Mouse (Mus musculus) heart, adult 2 months (tissue): Measurements from ENCODE around the gene Atp5f1. TPM values are rescaled to one million over a fixed set of nuclear protein-coding genes. Genes with fewer than 3 reads are reported as not detected.

ENCODE experiments used
- DNase-seq, 2 experiments: peaks; one replicate each; pipeline ENCODE4 v3.0.0; 2021
- H3K27ac ChIP-seq: fragments of 200-600 bp; 2 replicates; pipeline ENCODE4 v1.8.1; 2022
- H3K27me3 ChIP-seq: fragments of 200-500 bp; 2 replicates; pipeline ENCODE4 v1.6.1; 2012; ENCODE audit warnings: mild to moderate bottlenecking, low read length, inconsistent platforms, mixed read lengths; ENCODE audit not compliant: control insufficient read depth, insufficient read depth
- H3K36me3 ChIP-seq: fragments of 200-500 bp; 2 replicates; pipeline ENCODE4 v1.6.1; 2012; ENCODE audit warnings: low read length, inconsistent platforms; ENCODE audit not compliant: control insufficient read depth, insufficient read depth
- H3K4me1 ChIP-seq: fragments of 200-500 bp; 2 replicates; pipeline ENCODE4 v1.6.1; 2011; ENCODE audit warnings: low read length; ENCODE audit not compliant: control insufficient read depth, insufficient read depth
- H3K4me3 ChIP-seq: fragments of 200-600 bp; 2 replicates; pipeline ENCODE4 v1.8.1; 2022
- H3K79me2 ChIP-seq: fragments of 200-500 bp; replicated peaks from 2 replicates; pipeline ENCODE4 v1.6.1; 2012; ENCODE audit warnings: mild to moderate bottlenecking, inconsistent platforms, low read length, moderate library complexity, mixed read lengths; ENCODE audit not compliant: control insufficient read depth, insufficient read depth
- H3K9ac ChIP-seq: fragments of 200-500 bp; 2 replicates; pipeline ENCODE4 v1.6.1; 2012; ENCODE audit warnings: low read depth, mild to moderate bottlenecking, control low read depth, inconsistent platforms, low read length, mixed read lengths
- CTCF ChIP-seq: fragments of 200-600 bp; IDR thresholded peaks from 2 replicates; pipeline ENCODE4 v1.8.1; 2022; ENCODE audit warnings: antibody characterized with exemption, mild to moderate bottlenecking, moderate library complexity
- EP300 ChIP-seq: fragments of 200-500 bp; IDR thresholded peaks from 2 replicates; pipeline ENCODE4 v1.6.1; 2011; ENCODE audit warnings: low read depth, low read length, control low read depth; ENCODE audit not compliant: insufficient read depth
- POLR2A ChIP-seq: fragments of 200-500 bp; IDR thresholded peaks from 2 replicates; pipeline ENCODE4 v1.6.1; 2011; ENCODE audit warnings: mild to moderate bottlenecking, low read depth, low read length, control low read depth; ENCODE audit not compliant: insufficient read depth
- WGBS: fragments of 180-500 bp; shearing (Covaris S2); methylation state at CpG from one replicate; pipeline ENCODE4 v1.1.7; 2018; 5-methylcytosine and 5-hydroxymethylcytosine counted together
- intact Hi-C: fragments of 180-260 bp; cut with DNase I; formaldehyde crosslinking; loops from one replicate; pipeline ENCODE4 v1.15.1; 2025
- polyA plus RNA-seq: library from polyadenylated mRNA; depleted of rRNA; stranded (reverse); fragments of >200 nt; gene quantifications from 2 replicates; pipeline ENCODE4 v1.2.3, GENCODE M21; 2012
- total RNA-seq, 2 experiments: library from RNA; stranded (reverse); gene quantifications; 2 replicates each; pipeline ENCODE4 v1.2.3; 2021

The Atp5f1 gene
- total and polyA plus RNA-seq, 3 experiments: 478 to 1,219 (median 1,076) TPM

GRCm38 (mm10) chr3:105900716-105901115 is 59.2 kb downstream of the Atp5f1 start:
- H3K36me3 ChIP-seq: no peaks in the 10 kb centered on the region
- H3K79me2 ChIP-seq: no peaks in the 10 kb centered on the region
- peak in 1 of 2 experiments; percentile 44 for DNase-seq
- H3K4me3 ChIP-seq: no peak overlapping the region
- WGBS: 62% methylated on average over 3 of the region's 3 CpGs
- H3K27me3 ChIP-seq: no peaks in the 10 kb centered on the region
- H3K27ac ChIP-seq: no peak overlapping the region
- TF ChIP-seq CTCF: no peak
- no peak for TF ChIP-seq EP300
- no peak for TF ChIP-seq POLR2A
- peaks cover 6% of the 10 kb centered on the region for H3K4me1 ChIP-seq
- no peak overlapping the region for H3K9ac ChIP-seq
- intact Hi-C loops: loop anchor here (1.0 kb wide), 1 partner anchor 226 kb away; no protein-coding TSS in a partner anchor

GRCm38 (mm10) chr3:105900266-105900665 is 59.6 kb downstream of the Atp5f1 start:
- TF ChIP-seq EP300 (no peak), POLR2A (no peak), CTCF (no peak)
- H3K79me2 ChIP-seq: no peaks in the 10 kb centered on the region
- H3K27me3 ChIP-seq: no peaks in the 10 kb centered on the region
- intact Hi-C loops: loop anchor here (1.0 kb wide), 1 partner anchor 226 kb away; no protein-coding TSS in a partner anchor
- no peak overlapping the region for H3K27ac ChIP-seq
- peaks cover 7% of the 10 kb centered on the region for H3K4me1 ChIP-seq
- no peak overlapping the region for H3K9ac ChIP-seq
- WGBS: 65% methylated on average over 6 of the region's 6 CpGs
- no peak for DNase-seq
- H3K36me3 ChIP-seq: no peaks in the 10 kb centered on the region
- no peak overlapping the region for H3K4me3 ChIP-seq

GRCm38 (mm10) chr3:105899394-105900147 is 60.3 kb downstream of the Atp5f1 start:
- TF ChIP-seq EP300 (peak; percentile 88), POLR2A (no peak)
- intact Hi-C loops: loop anchor here (1.0 kb wide), 2 partner anchors 174 to 225 kb away; no protein-coding TSS in a partner anchor
- Histone ChIP-seq H3K27ac (peak overlapping the region; percentile 6; the same call in 1 of the 2 replicates), H3K4me3 (no peak overlapping the region), H3K9ac (no peak overlapping the region), H3K27me3 (no peaks in the 10 kb centered on the region), H3K79me2 (no peaks in the 10 kb centered on the region), H3K36me3 (no peaks in the 10 kb centered on the region), H3K4me1 (peaks cover 13% of the 10 kb centered on the region)
- DNase-seq: peak; percentile 84 to 87
- 42% methylated on average over 8 of the region's 8 CpGs for WGBS

- WGBS: 67% methylated on average over 11 of the region's 11 CpGs
- Histone ChIP-seq H3K36me3 (no peaks in the 10 kb centered on the region), H3K4me3 (no peak overlapping the region), H3K4me1 (peaks cover 20% of the 10 kb centered on the region), H3K9ac (no peak overlapping the region), H3K79me2 (no peaks in the 10 kb centered on the region), H3K27me3 (no peaks in the 10 kb centered on the region), H3K27ac (peak overlapping the region; percentile 6; the same call in 1 of the 2 replicates)
- intact Hi-C loops: loop anchor here (1.0 kb wide), 1 partner anchor 174 kb away; no protein-coding TSS in a partner anchor
- peak; percentile 49 to 58 for DNase-seq
- TF ChIP-seq POLR2A (no peak), EP300 (0 out of 2 replicates have a peak, but pooled peaks have one; percentile 58)
These were observed 61.0 kb downstream of the Atp5f1 start for GRCm38 (mm10) chr3:105898861-105899260.

GRCm38 (mm10) chr3:105898325-105898724 is 61.6 kb downstream of the Atp5f1 start:
- Histone ChIP-seq H3K79me2 (no peaks in the 10 kb centered on the region), H3K36me3 (peaks cover 3% of the 10 kb centered on the region; the same call in 1 of the 2 replicates), H3K4me1 (peaks cover 23% of the 10 kb centered on the region), H3K27me3 (no peaks in the 10 kb centered on the region), H3K27ac (no peak overlapping the region; the same call in 1 of the 2 replicates), H3K9ac (no peak overlapping the region), H3K4me3 (no peak overlapping the region)
- 37% methylated on average over 2 of the region's 2 CpGs for WGBS
- DNase-seq: peak in 1 of 2 experiments; percentile 75
- TF ChIP-seq CTCF: no peak
- TF ChIP-seq POLR2A: no peak
- no peak for TF ChIP-seq EP300
- intact Hi-C loops: no loop called here

GRCm38 (mm10) chr3:105896811-105897210 is 63.1 kb downstream of the Atp5f1 start:
- 85% methylated on average over 3 of the region's 3 CpGs for WGBS
- intact Hi-C loops: no loop called here

More at GRCm38 (mm10) chr3:105896811-105897210, 63.1 kb downstream of the Atp5f1 start:
- Histone ChIP-seq H3K27ac (no peak overlapping the region), H3K27me3 (no peaks in the 10 kb centered on the region), H3K9ac (no peak overlapping the region), H3K36me3 (peaks cover 3% of the 10 kb centered on the region; the same call in 1 of the 2 replicates), H3K4me1 (peaks cover 34% of the 10 kb centered on the region), H3K4me3 (no peak overlapping the region), H3K79me2 (no peaks in the 10 kb centered on the region)
- no peak for TF ChIP-seq POLR2A
- no peak for TF ChIP-seq EP300
- TF ChIP-seq CTCF: no peak
- no peak for DNase-seq
